Mouse (Mus musculus) stomach, embryonic 16.5 days (tissue): ENCODE measurements around the gene Kirrel. TPM values are rescaled to one million over a fixed set of nuclear protein-coding genes. Genes with fewer than 3 reads are reported as not detected.
"Not testable (repeated sequence)": the region's sequence is repeated elsewhere in the genome, so short reads cannot be mapped to it uniquely, and the experiment has no call there.

Source experiments
- ATAC-seq: fragments of 200-750 bp; cut with Nextera tagmentation; 2 replicates; pipeline ENCODE4 v1.8.0; 2017; ENCODE audit warnings: moderate number of reproducible peaks, moderate TSS enrichment; ENCODE audit not compliant: insufficient read depth, low FRiP score
- H3K27ac ChIP-seq: fragments of 300-500 bp; sonication (generic); 2 replicates; pipeline ENCODE4 v1.5.1; 2014; ENCODE audit warnings: low read length
- H3K27me3 ChIP-seq: fragments of 300-500 bp; sonication (generic); 2 replicates; pipeline ENCODE4 v1.6.1; 2014; ENCODE audit warnings: low read length, control low read depth, mixed read lengths; ENCODE audit not compliant: control insufficient read depth, insufficient read depth
- H3K36me3 ChIP-seq: fragments of 300-500 bp; sonication (generic); 2 replicates; pipeline ENCODE4 v1.6.1; 2014; ENCODE audit warnings: low read length; ENCODE audit not compliant: control insufficient read depth, insufficient read depth
- H3K4me1 ChIP-seq: fragments of 300-500 bp; sonication (generic); 2 replicates; pipeline ENCODE4 v1.6.1; 2014; ENCODE audit warnings: low read length, control low read depth, mixed read lengths; ENCODE audit not compliant: control insufficient read depth, insufficient read depth
- H3K4me2 ChIP-seq: fragments of 300-500 bp; sonication (generic); 2 replicates; pipeline ENCODE4 v1.6.1; 2014; ENCODE audit warnings: low read depth, low read length, mixed read lengths
- H3K4me3 ChIP-seq: fragments of 300-500 bp; sonication (generic); replicated peaks from 2 replicates; pipeline ENCODE4 v1.5.1; 2014; ENCODE audit warnings: mild to moderate bottlenecking, low read length
- H3K9ac ChIP-seq: fragments of 300-500 bp; sonication (generic); 2 replicates; pipeline ENCODE4 v1.6.1; 2014; ENCODE audit warnings: low read length
- H3K9me3 ChIP-seq: fragments of 300-500 bp; sonication (generic); replicated peaks from 2 replicates; pipeline ENCODE4 v1.6.1; 2016; ENCODE audit warnings: low read length, control low read depth; ENCODE audit not compliant: control insufficient read depth
- WGBS: fragments of 180-500 bp; shearing (Covaris S2); extraction: QIAGEN DNeasy Blood & Tissue Kit; methylation state at CpG from one replicate; pipeline ENCODE4 v1.1.7; 2014; 5-methylcytosine and 5-hydroxymethylcytosine counted together
- polyA plus RNA-seq: library from polyadenylated mRNA; unstranded; fragments of >200 nt; fragmentation: Nextera tagmentation; extraction: Ambion mirVana; gene quantifications from 2 replicates; pipeline ENCODE4 v1.2.1, GENCODE M21; 2015

Kirrel gene
- polyA plus RNA-seq, 1 experiment from 2014 or later = 11.0 TPM

DNA sequence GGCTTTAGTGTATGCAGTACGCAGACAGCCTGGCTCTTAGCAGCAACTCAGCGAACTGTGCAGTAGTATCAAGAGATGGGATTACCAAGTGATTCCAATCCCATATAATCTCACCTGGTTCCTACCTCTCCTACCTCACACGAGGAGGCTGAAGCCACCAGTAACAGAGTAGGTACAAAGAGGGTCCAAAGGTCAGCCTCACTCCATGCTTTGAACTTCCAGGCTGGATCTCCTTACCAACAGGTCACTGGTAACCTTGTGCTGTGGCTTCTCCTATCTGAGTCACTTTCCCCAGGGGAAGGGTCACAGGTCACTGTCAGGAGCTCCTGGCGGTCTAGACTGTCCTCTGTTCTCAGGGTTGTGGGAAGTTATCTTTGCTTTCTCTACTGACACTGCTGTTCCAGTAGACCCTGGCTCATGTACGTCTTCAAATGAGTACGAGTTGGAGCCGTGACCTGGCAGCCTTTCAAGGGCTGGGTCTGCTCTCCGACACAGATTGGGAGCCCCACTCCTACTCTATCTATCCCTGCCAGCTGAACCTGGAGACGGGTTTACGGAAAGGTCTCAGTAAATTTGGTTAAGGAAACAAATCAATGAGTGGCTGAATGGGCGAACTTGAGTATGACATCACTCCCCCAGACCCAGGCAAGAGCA lies 42.7 kb downstream of the Kirrel start:
- Histone ChIP-seq H3K9me3 (no peaks in the 10 kb centered on the region), H3K4me1 (0 out of 2 replicates have a peak, but pooled peaks cover 4% of the 10 kb centered on the region), H3K27me3 (no peaks in the 10 kb centered on the region), H3K4me3 (no peak overlapping the region), H3K27ac (no peak overlapping the region), H3K9ac (no peak overlapping the region), H3K4me2 (no peak overlapping the region), H3K36me3 (0 out of 2 replicates have a peak, but pooled peaks cover 5% of the 10 kb centered on the region)
- 0 out of 2 replicates have a peak, but pooled peaks have one; percentile 30 for ATAC-seq
- WGBS = 56% methylated on average over 11 of the region's 11 CpGs

DNA sequence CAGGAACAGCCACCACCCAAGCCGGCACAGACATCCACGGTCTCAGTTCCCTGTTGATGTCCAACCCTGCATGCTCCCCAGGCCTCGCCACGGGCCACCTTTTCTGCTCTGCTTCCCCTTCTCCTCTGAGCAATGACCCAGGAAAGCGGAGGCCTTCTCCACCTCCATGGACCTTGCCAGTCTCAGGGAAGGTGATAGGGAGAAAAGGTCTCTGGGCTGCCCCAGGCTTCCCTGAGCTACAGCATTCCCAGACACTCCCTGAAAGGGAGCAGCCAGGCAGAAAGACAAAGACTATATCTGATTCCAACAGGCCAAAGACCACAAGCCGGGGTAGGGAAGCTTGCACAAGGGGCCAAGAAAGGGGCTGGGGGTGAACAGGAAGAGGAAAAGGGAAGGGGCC lies 43.6 kb downstream of the Kirrel start:
- H3K36me3 ChIP-seq = 0 out of 2 replicates have a peak, but pooled peaks cover 5% of the 10 kb centered on the region
- no peak overlapping the region for H3K27ac ChIP-seq
- ATAC-seq = no peak

DNA sequence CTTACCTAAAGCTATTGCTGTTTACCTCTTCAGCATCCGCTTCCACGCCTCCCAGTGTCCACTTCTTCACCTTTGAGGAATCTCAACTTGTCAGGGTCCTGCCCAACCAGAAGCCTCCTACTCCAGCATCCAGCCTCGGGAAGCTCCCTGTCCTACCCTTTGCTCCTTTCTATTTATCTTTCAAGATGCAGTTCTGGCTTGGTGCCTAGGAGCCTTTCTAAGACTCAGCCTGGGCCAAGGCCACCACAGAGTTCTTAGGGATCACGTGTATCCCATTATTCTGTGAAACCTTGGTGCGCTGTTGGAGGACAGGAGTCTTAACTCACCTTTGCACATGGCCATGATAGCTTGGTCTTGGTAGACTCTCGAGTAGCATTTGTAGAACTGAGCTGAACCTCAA lies 50.8 kb downstream of the Kirrel start:
- 0 out of 2 replicates have a peak, but pooled peaks have one; percentile 21 for ATAC-seq
- Histone ChIP-seq H3K4me2 (no peak overlapping the region), H3K4me3 (no peak overlapping the region), H3K27ac (no peak overlapping the region), H3K4me1 (peaks cover 4% of the 10 kb centered on the region), H3K27me3 (no peaks in the 10 kb centered on the region), H3K9ac (no peak overlapping the region), H3K36me3 (no peaks in the 10 kb centered on the region), H3K9me3 (no peaks in the 10 kb centered on the region)
- WGBS = 62% methylated on average over 6 of the region's 6 CpGs

More for the DNA sequence above, 43.6 kb downstream of the Kirrel start:
- 0 out of 2 replicates have a peak, but pooled peaks cover 4% of the 10 kb centered on the region for H3K4me1 ChIP-seq
- no peak overlapping the region for H3K4me2 ChIP-seq
- WGBS = 87% methylated on average over 6 of the region's 6 CpGs
- no peak overlapping the region for H3K9ac ChIP-seq
- no peak overlapping the region for H3K4me3 ChIP-seq
- H3K27me3 ChIP-seq = no peaks in the 10 kb centered on the region
- H3K9me3 ChIP-seq = no peaks in the 10 kb centered on the region

DNA sequence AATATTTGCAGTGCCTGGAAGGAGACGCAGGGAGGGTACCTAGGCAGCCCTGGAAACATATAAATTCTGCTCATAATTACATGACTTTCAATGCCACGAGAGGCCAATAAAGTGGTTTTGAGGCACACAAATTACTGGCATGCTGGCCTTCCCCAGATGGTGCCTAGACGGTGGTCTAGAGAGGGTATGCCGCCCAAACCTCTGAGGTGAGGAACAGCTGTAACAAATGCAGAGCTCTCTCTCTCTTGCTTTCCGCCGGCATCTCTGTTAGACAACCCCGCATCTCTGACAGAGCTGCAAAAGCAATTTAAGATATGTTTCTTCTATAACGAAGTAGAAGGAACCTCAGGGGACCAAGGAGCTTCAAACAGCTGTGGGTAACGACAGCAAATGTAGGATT lies 56.3 kb downstream of the Kirrel start:
- 0 out of 2 replicates have a peak overlapping the region, but pooled peaks have one; percentile 50 for H3K27ac ChIP-seq
- H3K9me3 ChIP-seq = no peaks in the 10 kb centered on the region
- no peak overlapping the region for H3K4me3 ChIP-seq
- no peak for ATAC-seq
- WGBS = 77% methylated on average over 9 of the region's 9 CpGs
- no peak overlapping the region for H3K4me2 ChIP-seq
- no peaks in the 10 kb centered on the region for H3K36me3 ChIP-seq
- peaks cover 32% of the 10 kb centered on the region for H3K4me1 ChIP-seq
- no peaks in the 10 kb centered on the region for H3K27me3 ChIP-seq
- no peak overlapping the region for H3K9ac ChIP-seq

DNA sequence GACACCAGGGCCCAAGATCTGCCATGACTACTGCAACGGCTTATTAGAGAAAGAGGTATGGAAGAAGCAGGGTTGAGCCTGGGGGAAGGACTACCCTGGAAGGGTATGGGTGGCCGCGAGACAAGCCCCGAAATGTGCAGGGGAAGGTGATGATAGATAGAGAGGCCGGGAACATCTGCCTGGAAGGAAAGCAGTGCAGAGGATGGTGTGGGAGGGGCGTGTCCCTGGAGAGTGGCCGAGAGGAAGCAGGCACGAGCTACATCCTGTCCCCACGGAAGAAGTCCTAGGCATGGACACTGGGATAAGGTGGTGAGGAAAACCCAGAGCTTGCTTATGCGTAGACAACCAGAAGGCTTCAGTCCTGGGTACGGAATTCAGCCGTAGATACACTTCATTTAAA lies 56.9 kb downstream of the Kirrel start:
- Histone ChIP-seq H3K9me3 (no peaks in the 10 kb centered on the region), H3K4me3 (no peak overlapping the region), H3K4me2 (no peak overlapping the region), H3K27me3 (no peaks in the 10 kb centered on the region), H3K36me3 (no peaks in the 10 kb centered on the region), H3K9ac (no peak overlapping the region), H3K27ac (peak overlapping the region; percentile 50; the same call in 1 of the 2 replicates), H3K4me1 (peaks cover 36% of the 10 kb centered on the region)
- WGBS = 63% methylated on average over 12 of the region's 12 CpGs
- no peak for ATAC-seq

DNA sequence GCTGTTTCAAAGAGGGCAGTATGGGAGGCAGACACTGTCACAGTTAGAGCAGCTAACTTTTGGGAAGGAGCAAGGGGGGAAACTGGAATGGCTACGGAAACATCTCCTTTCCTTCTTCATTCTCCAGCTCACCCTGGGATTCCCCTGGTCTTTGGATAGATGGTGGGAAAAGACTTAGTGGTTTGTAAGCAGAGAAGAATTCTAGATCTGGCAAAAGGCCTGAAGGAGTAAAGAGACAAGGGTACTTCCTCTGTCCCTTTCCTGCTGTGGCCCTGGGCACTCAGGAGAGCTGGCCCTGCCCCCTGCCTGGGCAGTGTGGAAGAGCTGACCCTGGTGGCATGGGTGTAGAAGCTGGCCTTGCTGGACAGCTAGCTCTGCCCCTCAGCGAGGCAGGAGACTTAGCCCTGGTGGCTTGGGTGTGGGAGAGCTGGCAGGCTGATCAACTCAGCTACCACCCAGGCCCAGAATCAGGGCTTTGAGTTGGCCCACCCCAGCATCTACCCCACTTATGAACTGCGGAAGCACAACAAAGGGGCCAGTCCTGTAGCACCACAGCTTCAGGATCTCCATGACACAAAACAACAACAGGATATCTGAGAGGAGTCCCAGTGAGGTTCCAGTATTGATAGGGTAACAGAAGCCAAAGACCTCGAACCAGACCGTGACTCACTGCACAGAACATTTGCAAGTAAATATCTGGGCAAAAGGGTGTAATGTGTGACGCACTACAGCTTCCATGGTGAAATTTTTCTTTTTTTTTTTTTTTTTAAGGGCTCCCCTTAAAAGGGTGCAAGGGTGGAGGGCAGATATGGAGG lies 58.6 kb downstream of the Kirrel start:
- 73% methylated on average over 6 of the region's 6 CpGs for WGBS
- no peaks in the 10 kb centered on the region for H3K9me3 ChIP-seq
- no peaks in the 10 kb centered on the region for H3K36me3 ChIP-seq
- no peak overlapping the region for H3K4me3 ChIP-seq
- no peak overlapping the region for H3K4me2 ChIP-seq
- peak overlapping the region; percentile 77 for H3K27ac ChIP-seq
- no peak for ATAC-seq
- H3K4me1 ChIP-seq = peaks cover 38% of the 10 kb centered on the region
- H3K27me3 ChIP-seq = no peaks in the 10 kb centered on the region
- H3K9ac ChIP-seq = 0 out of 2 replicates have a peak overlapping the region, but pooled peaks have one; percentile 33

DNA sequence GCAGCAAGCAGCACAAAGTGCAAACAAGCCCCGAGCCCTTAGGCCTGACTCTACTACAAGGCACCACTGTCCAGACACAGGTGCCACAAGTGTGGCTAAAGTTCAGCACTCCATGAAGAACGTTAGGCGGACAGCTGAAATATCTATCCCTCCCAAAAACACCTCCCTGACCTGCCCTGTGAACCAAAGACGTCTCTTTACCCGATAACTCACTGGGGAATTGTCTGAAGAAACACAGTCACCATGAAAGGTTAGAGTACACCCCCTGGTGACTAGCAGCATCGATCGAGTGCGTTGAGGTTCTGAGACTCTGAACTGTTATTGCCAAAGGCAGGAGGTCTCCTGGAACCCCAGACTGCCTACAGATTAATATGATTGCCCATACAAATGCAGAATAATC lies 59.3 kb downstream of the Kirrel start:
- H3K4me2 ChIP-seq = no peak overlapping the region
- H3K9ac ChIP-seq = no peak overlapping the region; the same call in 1 of the 2 replicates
- H3K27me3 ChIP-seq = no peaks in the 10 kb centered on the region
- H3K4me1 ChIP-seq = peaks cover 38% of the 10 kb centered on the region
- H3K9me3 ChIP-seq = no peaks in the 10 kb centered on the region
- H3K4me3 ChIP-seq = no peak overlapping the region
- no peaks in the 10 kb centered on the region for H3K36me3 ChIP-seq
- WGBS = 68% methylated on average over 8 of the region's 8 CpGs
- peak overlapping the region; percentile 77 for H3K27ac ChIP-seq
- ATAC-seq = no peak

DNA sequence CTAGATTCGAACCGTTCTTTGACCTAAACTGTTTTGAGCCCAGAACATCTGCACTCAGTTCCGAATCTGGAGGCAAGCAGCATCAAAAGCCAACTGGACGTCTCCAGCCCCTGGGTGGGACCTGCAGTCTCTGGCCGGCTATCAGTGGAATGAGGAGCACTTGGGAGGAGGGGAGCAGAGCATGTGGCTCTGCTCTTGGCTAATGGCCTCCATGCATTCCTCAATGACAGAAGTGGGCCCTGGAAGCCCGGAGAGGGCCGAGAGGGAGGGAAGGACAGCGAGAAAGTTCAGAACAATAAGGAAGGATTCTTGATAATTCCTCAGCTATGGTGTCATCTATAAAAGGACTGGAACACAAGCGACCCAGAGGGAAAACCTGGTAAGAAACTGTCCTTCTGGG lies 59.7 kb downstream of the Kirrel start:
- peak; percentile 80 for ATAC-seq
- Histone ChIP-seq H3K4me3 (no peak overlapping the region), H3K27ac (peak overlapping the region; percentile 77), H3K27me3 (no peaks in the 10 kb centered on the region), H3K4me2 (no peak overlapping the region), H3K36me3 (no peaks in the 10 kb centered on the region), H3K4me1 (peaks cover 38% of the 10 kb centered on the region), H3K9ac (no peak overlapping the region; the same call in 1 of the 2 replicates), H3K9me3 (no peaks in the 10 kb centered on the region)
- 35% methylated on average over 9 of the region's 9 CpGs for WGBS

DNA sequence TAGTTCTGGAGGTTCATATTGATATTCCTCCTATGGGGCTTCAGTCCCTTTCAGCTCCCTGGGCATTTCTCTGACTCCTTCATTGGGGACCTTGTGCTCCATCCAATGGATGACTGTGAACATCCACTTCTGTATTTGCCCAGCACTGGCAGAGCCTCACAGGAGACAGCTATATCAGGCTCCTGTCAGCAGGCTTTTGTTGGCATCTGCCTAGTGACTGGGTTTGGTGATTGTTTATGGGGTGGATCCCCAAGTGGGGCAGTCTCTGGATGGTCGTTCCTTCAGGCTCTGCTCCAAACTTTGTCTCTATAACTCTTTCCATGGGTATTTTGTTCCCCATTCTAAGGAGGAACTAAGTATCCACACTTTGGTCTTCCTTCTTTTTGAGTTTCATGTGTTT lies 60.7 kb downstream of the Kirrel start:
- not testable (repeated sequence) for H3K4me2 ChIP-seq
- 56% methylated on average over 1 of the region's 1 CpGs for WGBS

More for the DNA sequence above, 60.7 kb downstream of the Kirrel start:
- H3K4me1 ChIP-seq = peaks cover 38% of the 10 kb centered on the region
- H3K4me3 ChIP-seq, ATAC-seq, H3K27ac ChIP-seq, H3K9me3 ChIP-seq, H3K9ac ChIP-seq, H3K27me3 ChIP-seq, H3K36me3 ChIP-seq: not testable (repeated sequence)
